Mouse (Mus musculus) fibroblast of lung, adult 2 months (primary cell): ENCODE results near the gene Wdsub1.
"Not testable (repeated sequence)": the region's sequence is repeated elsewhere in the genome, so short reads cannot be mapped to it uniquely, and the experiment has no call there.

Source experiments
- DNase-seq: peaks from one replicate; pipeline ENCODE4 v3.0.0-alpha.2; 2011; ENCODE audit warnings: low read depth

The Wdsub1 gene

DNA sequence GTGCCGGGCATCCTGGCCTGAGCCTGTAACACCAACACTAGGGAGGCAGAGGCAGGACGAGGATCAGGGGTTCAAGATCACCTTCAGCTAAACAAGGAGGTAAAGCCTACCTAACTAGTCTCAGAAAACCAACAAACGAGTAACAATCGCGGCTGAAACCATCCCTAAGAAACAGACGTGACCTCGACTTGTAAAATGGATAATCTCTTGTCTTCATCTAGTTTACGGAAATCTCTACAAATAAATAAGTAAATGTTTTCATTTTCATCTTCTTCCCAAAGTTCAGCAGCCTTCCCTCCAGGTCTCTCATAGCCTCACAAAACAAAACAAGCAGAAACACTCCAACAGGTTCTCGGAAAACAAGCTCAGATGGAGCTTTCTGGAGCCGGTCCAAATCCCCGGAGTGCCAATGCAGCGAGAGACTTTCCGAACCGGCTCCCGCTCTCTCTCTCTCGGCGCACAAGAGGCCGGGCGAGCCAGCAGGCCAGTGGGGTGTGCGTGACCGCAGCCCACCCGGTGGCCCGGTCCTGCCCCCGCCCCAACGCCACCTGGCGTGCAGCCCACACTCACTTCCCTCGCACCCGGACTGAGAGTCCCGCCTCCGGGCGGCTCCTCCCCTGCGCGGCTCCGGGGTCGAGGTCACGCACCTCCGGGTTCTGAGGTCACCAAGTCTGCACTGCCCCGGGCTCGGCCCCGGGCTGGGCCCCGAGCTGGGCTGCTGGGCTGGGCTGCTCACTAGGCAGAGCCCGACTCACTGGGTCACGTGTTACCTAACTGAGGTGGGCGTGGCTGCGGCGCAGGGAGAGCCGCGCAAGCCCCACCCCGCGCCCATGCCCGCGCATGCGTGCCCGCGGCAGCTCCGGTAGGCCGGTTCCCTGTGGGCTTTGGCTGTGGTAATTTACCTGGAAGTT lies at the start of gene Wdsub1:
Gene Wdsub1, minus strand, starts transcription at position 761 of the 911 bp plus-strand sequence.
- DNase-seq: peak; percentile 69

DNA sequence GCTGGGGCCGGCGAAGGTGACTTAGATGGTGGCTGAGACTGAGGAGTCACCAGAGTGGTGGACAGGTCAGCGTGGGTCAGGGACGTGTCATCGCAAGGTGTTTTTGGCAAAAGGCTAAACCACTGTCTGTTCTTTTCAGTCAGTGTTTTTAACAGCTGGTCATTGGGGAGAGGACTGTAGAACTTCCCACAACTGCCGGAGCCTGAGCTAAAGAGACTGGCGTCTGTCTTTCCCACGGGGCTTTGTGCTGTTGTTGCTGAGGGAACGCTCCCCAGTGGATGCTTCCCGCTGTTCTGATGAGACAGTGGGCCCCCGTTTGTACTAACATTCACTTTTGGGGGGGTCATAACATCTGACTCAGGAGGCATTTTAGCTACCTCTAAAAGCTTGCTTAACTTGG lies 31.2 kb upstream of the Wdsub1 start:
- no peak for DNase-seq

- no peak for DNase-seq
Observed at GRCm38 (mm10) chr2:59908048-59908447, 25.7 kb upstream of the Wdsub1 start.

DNA sequence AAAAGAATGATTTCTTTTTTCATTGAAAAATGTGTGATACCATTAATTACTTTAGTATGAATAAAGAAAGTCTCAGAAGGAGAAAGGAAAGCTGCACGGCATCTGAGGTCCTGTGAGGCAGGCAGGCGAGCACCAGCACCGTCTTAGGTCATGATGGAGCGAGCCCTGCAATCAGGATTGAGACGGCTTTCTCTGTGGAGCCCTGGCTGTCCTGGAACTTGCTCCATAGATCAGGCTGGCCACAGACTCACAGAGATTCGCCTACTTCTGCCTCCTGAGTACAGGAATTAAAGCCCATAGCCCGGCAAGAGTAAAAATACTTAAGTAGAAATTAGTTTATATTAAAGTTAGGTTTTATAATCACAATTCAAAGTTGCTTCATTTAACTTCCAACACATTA lies 21.6 kb upstream of the Wdsub1 start:
- no peak for DNase-seq

- no peak for DNase-seq
Observed at GRCm38 (mm10) chr2:59898666-59899065, 16.3 kb upstream of the Wdsub1 start.

- DNase-seq: no peak
Observed at GRCm38 (mm10) chr2:59898105-59898504, 15.7 kb upstream of the Wdsub1 start.

- DNase-seq: no peak
Observed at GRCm38 (mm10) chr2:59896837-59897236, 14.4 kb upstream of the Wdsub1 start.

GRCm38 (mm10) chr2:59896400-59896799 lies 14.0 kb upstream of the Wdsub1 start:
- peak; percentile 62 for DNase-seq

DNA sequence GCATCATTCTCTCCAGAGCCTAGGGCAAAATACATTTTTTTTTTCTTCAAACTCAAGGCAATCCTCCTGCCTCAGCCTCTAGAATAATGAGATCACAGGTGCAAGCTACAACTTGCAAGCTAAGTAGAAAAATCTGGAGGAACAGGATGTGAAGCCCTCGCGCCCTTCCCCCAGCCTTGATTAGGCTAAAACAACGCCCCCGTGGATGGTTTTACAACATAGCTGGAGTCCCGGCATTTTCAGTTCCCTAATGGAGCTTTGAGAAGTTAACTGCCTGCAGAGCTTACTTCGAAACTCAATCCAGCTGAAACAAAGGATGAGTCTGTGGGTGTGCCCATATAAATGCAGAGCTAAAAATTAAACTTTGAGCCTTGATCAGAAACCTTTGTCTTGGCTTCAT lies 7.3 kb upstream of the Wdsub1 start:
- DNase-seq: no peak

DNA sequence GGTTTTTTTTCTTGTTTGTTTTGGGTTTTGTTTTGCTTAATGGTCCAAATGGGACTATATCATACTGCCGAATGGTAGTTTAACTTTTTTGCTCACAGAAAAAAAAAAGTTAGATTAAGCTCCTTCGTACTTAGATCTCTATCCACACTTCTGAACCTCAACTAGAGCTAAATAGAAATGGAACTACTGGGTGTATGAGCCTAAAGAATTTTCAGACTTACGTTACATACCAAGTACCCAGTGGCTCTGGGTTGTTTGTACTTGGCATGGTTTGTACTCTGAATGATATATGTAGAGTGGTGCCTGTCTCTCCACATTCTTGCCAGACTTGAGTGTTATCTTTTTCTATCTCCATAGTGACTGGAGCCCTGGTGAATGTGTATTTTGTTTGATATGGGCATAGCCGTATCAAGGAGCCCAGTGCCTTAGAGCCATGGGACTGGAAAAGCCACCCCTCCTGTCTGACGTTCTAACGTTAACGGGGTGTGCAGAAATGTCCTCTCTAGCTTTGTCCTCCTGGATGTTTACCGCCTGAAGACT lies 421 bp upstream of the Wdsub1 start:
- no peak for DNase-seq

DNA sequence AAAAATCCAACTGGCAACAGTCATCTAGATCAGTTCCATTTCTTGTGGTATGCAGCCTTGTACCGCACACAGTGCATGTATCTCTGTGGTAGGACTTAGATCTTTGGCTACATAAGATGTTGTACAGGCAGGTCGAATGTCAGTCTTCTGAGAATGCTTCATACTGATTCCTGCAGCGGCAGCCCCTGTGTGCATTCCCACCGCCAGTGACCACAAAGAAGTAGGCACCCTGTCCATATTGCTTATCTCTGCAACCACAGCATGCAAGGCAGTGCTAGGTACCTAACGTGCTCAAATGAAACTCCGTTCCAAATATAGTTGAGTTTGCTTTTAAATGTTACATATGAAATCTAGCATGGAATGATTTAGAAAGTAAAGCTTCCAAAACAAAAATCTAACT lies 987 bp downstream of the Wdsub1 start:
- no peak for DNase-seq

DNA sequence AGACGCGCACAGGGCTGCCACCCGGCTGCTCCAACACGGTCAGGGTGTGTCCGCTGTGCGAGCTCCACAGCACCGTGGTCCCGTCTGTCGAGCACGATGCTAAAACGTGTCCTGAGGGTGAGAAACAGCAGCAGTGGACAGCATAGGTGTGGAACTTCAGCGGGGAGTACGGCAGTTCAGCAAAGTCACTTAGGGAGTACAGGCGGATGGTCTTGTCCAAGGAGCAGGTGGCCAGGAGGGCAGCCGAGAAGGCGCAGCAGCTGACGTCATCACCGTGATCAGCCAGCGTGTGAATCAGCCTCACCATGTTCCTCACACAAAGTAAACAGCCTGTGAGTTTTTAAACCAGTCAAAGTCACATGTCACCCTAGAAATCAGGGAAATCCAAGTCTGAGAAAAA lies 4.2 kb downstream of the Wdsub1 start:
- peak; percentile 6 for DNase-seq

GRCm38 (mm10) chr2:59877335-59877734 lies 5.1 kb downstream of the Wdsub1 start:
- no peak for DNase-seq

DNA sequence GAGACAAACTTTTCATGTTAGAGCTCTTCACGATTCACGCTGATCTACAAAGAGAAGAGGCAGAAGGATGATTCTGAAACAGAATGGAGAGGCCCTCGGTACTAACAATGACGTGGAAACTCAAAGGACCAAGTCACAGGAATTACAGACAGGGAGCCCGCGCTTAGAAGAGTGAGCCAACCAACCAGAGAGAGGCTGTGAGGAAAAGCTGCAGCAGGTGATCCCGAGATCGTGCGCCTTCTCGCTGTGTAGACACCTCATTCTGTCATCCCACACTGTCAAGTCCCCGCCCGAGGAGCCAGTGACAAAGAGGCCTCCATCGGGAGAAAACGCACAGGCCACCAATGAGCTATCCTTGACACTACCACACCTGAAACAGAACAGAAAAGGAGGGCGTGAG lies 5.9 kb downstream of the Wdsub1 start:
- DNase-seq: no peak

DNA sequence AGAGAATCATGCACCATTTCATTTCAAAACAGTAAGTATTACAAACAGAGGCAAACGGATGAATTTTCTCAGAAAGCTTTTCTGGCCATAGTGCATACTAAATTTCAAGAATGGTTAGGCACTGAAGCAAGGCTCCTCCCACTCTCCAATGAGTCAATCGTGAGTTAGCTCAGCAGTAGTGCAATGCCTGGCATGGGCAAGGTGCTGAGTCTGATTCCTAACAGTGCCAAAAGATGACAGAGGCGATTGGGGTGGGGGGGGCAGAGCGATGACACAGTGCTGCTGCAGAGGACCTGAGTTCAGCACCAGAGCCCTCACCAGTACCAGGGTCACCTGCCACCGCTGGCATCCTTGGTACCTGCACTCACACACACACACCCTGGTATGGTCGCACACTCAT lies 11.9 kb downstream of the Wdsub1 start:
- peak; percentile 27 for DNase-seq

GRCm38 (mm10) chr2:59862618-59863017 lies 19.8 kb downstream of the Wdsub1 start:
- DNase-seq: no peak

- no peak for DNase-seq
Observed at GRCm38 (mm10) chr2:59854363-59854762, 28.0 kb downstream of the Wdsub1 start.

DNA sequence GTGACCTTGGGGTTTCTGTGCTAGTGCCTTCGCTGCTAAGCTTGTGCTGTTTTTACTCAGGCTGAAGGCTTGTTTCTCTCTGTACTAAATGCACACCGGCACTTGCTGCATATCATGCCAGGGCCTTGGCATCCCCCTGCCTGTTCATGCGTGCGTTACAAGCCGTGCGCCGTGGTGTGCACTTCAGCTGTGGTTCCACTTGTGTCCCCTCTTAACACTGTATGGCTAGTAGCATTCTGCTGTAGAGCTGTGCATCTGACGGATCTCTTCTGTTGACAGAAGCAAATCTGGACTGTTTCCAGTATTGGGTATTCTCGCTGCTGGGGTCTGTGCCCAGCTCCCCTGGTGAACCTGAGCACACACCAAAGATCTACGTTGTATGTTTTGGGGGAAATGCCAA lies 28.8 kb downstream of the Wdsub1 start:
- no peak for DNase-seq

- no peak for DNase-seq
Observed at GRCm38 (mm10) chr2:59852916-59853315, 29.5 kb downstream of the Wdsub1 start.

- DNase-seq: not testable (repeated sequence)
Observed at GRCm38 (mm10) chr2:59851885-59852284, 30.5 kb downstream of the Wdsub1 start.

DNA sequence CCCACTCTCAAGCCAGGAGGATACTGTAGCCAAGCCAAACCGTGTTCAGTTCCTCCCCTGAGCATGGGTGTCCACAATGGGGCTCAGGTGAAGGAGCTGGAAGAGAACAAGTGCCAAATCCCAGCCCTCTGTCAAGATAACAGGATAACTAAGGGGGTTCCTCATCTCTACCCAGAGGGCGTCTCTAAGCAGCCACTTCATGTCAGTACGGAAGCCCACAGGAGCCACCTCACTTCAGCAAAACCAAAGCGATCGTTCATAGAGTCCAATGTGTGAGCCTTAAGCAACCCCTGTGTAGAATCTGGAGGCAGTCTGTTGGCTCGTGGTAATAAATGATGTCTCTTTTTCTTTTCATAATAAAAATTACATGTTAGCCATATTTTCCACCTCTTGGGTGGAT lies 38.5 kb downstream of the Wdsub1 start:
- no peak for DNase-seq

- no peak for DNase-seq
Observed at GRCm38 (mm10) chr2:59843156-59843555, 39.2 kb downstream of the Wdsub1 start.

- DNase-seq: no peak
Observed at GRCm38 (mm10) chr2:59842556-59843008, 39.8 kb downstream of the Wdsub1 start.

GRCm38 (mm10) chr2:59841944-59842343 lies 40.4 kb downstream of the Wdsub1 start:
- no peak for DNase-seq
